Mouse (Mus musculus) hindbrain, embryonic 13.5 days (tissue): ENCODE results near the gene Vps37c. TPM values are rescaled to one million over a fixed set of nuclear protein-coding genes. Genes with fewer than 3 reads are reported as not detected.

Experiments used
- ATAC-seq: fragments of 200-750 bp; cut with Nextera tagmentation; 2 replicates; pipeline ENCODE4 v1.8.0; 2017; ENCODE audit warnings: moderate TSS enrichment; ENCODE audit not compliant: low FRiP score
- H3K27ac ChIP-seq: fragments of 300-500 bp; sonication (generic); 2 replicates; pipeline ENCODE4 v1.5.1; 2015; ENCODE audit warnings: inconsistent platforms, mild to moderate bottlenecking, moderate library complexity
- H3K27me3 ChIP-seq: fragments of 300-500 bp; sonication (generic); 2 replicates; pipeline ENCODE4 v1.6.1; 2015; ENCODE audit warnings: mild to moderate bottlenecking, inconsistent platforms
- H3K36me3 ChIP-seq: fragments of 300-500 bp; sonication (generic); 2 replicates; pipeline ENCODE4 v1.6.1; 2015; ENCODE audit warnings: mild to moderate bottlenecking, inconsistent platforms
- H3K4me1 ChIP-seq: fragments of 300-500 bp; sonication (generic); replicated peaks from 2 replicates; pipeline ENCODE4 v1.6.1; 2015; ENCODE audit warnings: inconsistent platforms
- H3K4me2 ChIP-seq: fragments of 300-500 bp; sonication (generic); 2 replicates; pipeline ENCODE4 v1.6.1; 2015; ENCODE audit warnings: inconsistent platforms, mild to moderate bottlenecking, moderate library complexity
- H3K4me3 ChIP-seq: fragments of 300-500 bp; sonication (generic); 2 replicates; pipeline ENCODE4 v1.5.1; 2015; ENCODE audit warnings: mild to moderate bottlenecking, inconsistent platforms
- H3K9ac ChIP-seq: fragments of 300-500 bp; sonication (generic); 2 replicates; pipeline ENCODE4 v1.6.1; 2015; ENCODE audit warnings: mild to moderate bottlenecking, inconsistent platforms
- H3K9me3 ChIP-seq: fragments of 300-500 bp; sonication (generic); 2 replicates; pipeline ENCODE4 v1.6.1; 2016; ENCODE audit warnings: inconsistent platforms
- WGBS: fragments of 180-500 bp; shearing (Covaris S2); methylation state at CpG from one replicate; pipeline ENCODE4 v1.1.7; 2015; 5-methylcytosine and 5-hydroxymethylcytosine counted together
- polyA plus RNA-seq: library from polyadenylated mRNA; unstranded; fragments of >200 nt; fragmentation: Nextera tagmentation; extraction: Ambion mirVana; gene quantifications from 2 replicates; pipeline ENCODE4 v1.2.1, GENCODE M21; 2015

The Vps37c gene
- polyA plus RNA-seq, 1 experiment from 2014 or later: 33.8 TPM

DNA sequence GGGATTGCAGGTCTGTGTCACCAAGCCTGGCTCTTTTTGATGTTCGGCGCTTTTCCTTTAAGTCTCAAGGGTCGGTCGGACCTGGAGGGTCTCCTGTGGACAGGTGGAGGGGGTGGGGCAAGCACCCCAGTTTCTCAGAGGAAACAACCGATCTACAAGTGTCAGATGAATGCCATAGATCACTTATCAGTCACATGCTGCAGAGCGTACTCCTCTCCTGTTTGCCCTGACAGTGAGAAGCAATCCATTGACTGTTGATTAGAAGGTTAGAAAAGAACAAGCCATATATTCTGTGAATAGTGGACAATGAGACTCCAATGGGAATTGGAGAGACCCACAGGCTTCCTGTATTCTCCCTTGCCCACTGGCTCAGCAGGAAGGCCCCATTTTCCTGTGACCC is 61.6 kb downstream of the Vps37c start:
- Histone ChIP-seq H3K9me3 (no peaks in the 10 kb centered on the region), H3K4me2 (no peak overlapping the region), H3K27ac (no peak overlapping the region), H3K9ac (no peak overlapping the region), H3K36me3 (no peaks in the 10 kb centered on the region), H3K4me1 (0 out of 2 replicates have a peak, but pooled peaks cover 6% of the 10 kb centered on the region), H3K4me3 (no peak overlapping the region), H3K27me3 (no peaks in the 10 kb centered on the region)
- ATAC-seq: no peak
- WGBS: 88% methylated on average over 6 of the region's 6 CpGs

DNA sequence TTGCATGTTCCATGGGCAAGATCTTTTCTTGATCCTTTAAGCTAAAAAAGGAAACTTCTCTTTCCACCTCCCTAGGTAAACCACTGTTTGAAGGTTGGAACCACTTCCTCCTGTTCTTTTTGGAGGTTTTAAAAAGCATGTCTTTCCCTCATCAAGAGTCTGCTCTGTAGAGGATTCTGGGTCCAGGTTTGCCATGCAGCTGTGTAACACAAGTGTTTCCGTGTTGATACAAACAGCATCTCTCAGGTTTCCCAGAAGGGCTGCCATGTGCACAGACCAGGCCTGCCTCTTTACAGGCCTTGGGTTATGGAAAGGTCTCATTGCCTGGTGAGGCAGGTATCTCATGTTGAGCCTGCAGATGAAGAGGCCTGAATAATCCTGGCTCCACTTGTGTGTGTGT is 63.1 kb downstream of the Vps37c start:
- ATAC-seq: no peak
- Histone ChIP-seq H3K9ac (no peak overlapping the region), H3K27ac (no peak overlapping the region), H3K36me3 (no peaks in the 10 kb centered on the region), H3K9me3 (no peaks in the 10 kb centered on the region), H3K4me1 (0 out of 2 replicates have a peak, but pooled peaks cover 6% of the 10 kb centered on the region), H3K27me3 (no peaks in the 10 kb centered on the region), H3K4me3 (no peak overlapping the region), H3K4me2 (no peak overlapping the region)
- WGBS: 93% methylated on average over 1 of the region's 1 CpGs

DNA sequence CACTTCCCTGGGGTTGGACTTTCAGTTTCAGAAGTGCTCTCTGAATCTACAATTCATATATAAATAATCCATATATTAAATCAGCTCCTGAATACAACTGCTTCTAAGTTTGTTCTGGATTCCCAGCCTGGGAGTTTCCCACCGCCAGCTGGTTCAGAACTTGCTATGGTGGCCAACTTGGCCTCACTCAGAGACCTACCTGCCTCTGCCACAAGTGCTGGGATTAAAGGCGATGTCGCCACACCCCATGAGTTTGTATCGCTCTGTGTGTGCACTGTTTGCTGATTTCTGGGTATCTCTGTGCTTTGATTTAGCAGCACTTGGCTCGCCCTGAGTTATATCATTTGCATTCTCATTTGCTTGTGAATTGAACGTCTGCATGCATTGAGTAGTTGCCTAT is 63.6 kb downstream of the Vps37c start:
- H3K4me3 ChIP-seq: no peak overlapping the region
- no peak overlapping the region for H3K27ac ChIP-seq
- H3K27me3 ChIP-seq: no peaks in the 10 kb centered on the region
- H3K9me3 ChIP-seq: no peaks in the 10 kb centered on the region
- WGBS: 85% methylated on average over 6 of the region's 6 CpGs
- no peak overlapping the region for H3K4me2 ChIP-seq
- 0 out of 2 replicates have a peak, but pooled peaks cover 6% of the 10 kb centered on the region for H3K4me1 ChIP-seq
- H3K36me3 ChIP-seq: no peaks in the 10 kb centered on the region
- H3K9ac ChIP-seq: no peak overlapping the region
- no peak for ATAC-seq

DNA sequence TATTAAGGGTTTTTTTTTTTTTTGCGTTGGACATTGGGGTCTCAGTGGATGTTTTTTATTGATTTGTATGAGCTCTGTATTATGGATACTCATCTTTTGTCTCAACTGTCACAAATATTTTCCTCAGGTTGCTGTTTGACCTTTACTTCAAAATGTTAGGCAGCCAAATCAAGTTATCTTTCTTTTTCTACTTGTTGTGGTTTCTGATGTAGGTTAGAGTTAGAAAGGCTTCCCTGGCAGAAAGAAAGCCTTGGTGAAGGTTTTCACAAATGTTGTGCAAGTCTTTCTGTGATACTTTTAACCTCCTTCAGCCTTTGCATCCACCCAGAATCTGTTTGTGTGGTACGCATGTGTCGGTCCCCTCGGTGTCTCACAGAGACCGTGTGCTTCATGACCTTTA is 64.1 kb downstream of the Vps37c start:
- WGBS: 97% methylated on average over 5 of the region's 5 CpGs
- no peak overlapping the region for H3K4me3 ChIP-seq
- no peaks in the 10 kb centered on the region for H3K27me3 ChIP-seq
- H3K9ac ChIP-seq: no peak overlapping the region
- 0 out of 2 replicates have a peak, but pooled peaks cover 6% of the 10 kb centered on the region for H3K4me1 ChIP-seq
- H3K36me3 ChIP-seq: no peaks in the 10 kb centered on the region
- ATAC-seq: no peak
- H3K27ac ChIP-seq: no peak overlapping the region
- no peaks in the 10 kb centered on the region for H3K9me3 ChIP-seq
- no peak overlapping the region for H3K4me2 ChIP-seq

DNA sequence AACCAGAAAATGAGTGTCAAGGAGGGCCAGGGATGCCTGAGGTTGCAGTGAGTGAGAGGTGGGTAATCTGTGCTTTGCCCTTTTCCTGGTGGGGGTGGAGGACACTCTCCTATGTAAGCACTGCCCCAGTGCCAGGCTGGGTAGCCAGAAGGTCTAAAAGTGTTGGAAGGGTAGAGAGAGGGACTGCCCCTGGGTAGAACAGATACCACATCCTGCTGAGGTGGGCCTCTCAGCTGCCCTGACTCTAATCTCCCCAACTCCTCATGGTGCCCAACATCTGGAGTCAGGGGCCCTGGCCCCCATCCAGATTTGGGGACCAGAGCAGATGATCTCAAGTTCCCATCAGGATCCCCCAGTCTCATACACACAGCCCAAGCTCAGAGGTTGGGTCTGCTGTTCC is 68.6 kb downstream of the Vps37c start:
- ATAC-seq: no peak
- Histone ChIP-seq H3K9ac (no peak overlapping the region), H3K4me1 (peaks cover 16% of the 10 kb centered on the region), H3K4me3 (no peak overlapping the region), H3K4me2 (no peak overlapping the region), H3K36me3 (no peaks in the 10 kb centered on the region), H3K27ac (no peak overlapping the region), H3K27me3 (no peaks in the 10 kb centered on the region), H3K9me3 (no peaks in the 10 kb centered on the region)

DNA sequence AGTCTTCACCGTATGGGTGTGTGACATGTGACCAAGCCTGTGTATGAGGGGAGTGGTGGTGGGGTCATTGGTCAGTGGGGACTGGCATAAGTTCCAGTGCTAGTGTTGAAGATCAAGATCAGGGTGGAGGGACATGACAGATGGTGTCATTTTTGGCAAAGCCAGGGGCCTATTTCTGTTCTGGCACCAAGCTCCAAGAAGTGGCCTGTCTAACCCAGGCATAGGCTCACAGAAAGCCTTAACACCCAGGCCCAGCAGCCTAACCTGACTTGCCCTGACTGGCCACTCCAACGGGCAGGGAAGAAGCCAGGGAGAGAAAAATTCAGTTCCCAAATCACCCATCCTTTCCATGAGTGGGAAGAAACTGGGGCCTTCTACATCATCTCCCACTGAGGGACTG is 69.0 kb downstream of the Vps37c start:
- H3K4me3 ChIP-seq: no peak overlapping the region
- WGBS: 90% methylated on average over 2 of the region's 2 CpGs

DNA sequence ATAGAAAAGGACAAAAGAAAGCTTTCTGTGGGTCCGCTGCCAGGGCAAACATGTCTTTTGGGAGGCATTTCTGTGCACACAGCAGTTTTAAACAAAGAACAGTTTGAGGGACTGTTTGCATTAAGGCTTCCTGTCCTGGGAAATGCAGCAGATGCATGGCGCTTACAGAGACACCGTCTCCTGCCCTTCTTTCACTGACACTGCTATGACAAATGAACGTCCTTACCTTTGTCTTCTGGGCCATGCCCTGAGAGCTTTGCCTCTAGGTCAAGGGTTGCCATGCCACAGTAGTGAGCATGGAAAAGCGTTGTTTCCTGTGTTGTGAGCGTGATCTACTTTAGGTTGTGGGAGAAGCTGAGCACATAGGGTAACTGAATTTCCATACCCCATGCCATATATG is 70.2 kb downstream of the Vps37c start:
- Histone ChIP-seq H3K4me2 (no peak overlapping the region), H3K9ac (no peak overlapping the region), H3K4me3 (no peak overlapping the region), H3K9me3 (no peaks in the 10 kb centered on the region), H3K36me3 (no peaks in the 10 kb centered on the region), H3K4me1 (peaks cover 16% of the 10 kb centered on the region), H3K27me3 (no peaks in the 10 kb centered on the region), H3K27ac (peak overlapping the region; percentile 48; the same call in 1 of the 2 replicates)
- WGBS: 35% methylated on average over 6 of the region's 6 CpGs
- ATAC-seq: no peak

More for the DNA sequence above, 69.0 kb downstream of the Vps37c start:
- H3K9ac ChIP-seq: no peak overlapping the region
- H3K27me3 ChIP-seq: no peaks in the 10 kb centered on the region
- H3K36me3 ChIP-seq: no peaks in the 10 kb centered on the region
- H3K4me1 ChIP-seq: peaks cover 16% of the 10 kb centered on the region
- ATAC-seq: no peak
- H3K4me2 ChIP-seq: no peak overlapping the region
- no peaks in the 10 kb centered on the region for H3K9me3 ChIP-seq
- no peak overlapping the region for H3K27ac ChIP-seq

DNA sequence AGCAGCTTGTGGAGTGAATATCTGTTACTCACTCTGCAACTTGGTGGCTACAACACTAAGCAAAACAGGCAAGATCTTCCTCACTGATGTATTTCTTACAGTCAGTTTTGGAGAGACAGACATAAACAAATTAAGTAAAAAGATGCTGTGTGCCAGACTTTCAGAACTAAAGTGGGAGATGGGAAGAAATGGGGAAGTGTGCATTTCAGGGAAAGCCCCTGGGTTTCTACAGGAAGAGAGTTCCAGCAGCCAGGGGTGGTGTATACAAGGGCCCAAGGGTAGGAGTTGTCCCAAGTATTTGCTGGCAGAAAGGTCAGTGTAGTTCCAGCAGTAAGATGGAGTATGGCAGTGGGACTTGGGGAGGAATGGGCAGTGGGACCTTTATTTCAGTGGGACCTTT is 71.0 kb downstream of the Vps37c start:
- no peak for ATAC-seq
- no peaks in the 10 kb centered on the region for H3K9me3 ChIP-seq
- H3K4me3 ChIP-seq: no peak overlapping the region
- H3K4me2 ChIP-seq: no peak overlapping the region
- no peaks in the 10 kb centered on the region for H3K27me3 ChIP-seq
- H3K27ac ChIP-seq: no peak overlapping the region
- H3K4me1 ChIP-seq: peaks cover 16% of the 10 kb centered on the region
- no peak overlapping the region for H3K9ac ChIP-seq
- H3K36me3 ChIP-seq: no peaks in the 10 kb centered on the region

DNA sequence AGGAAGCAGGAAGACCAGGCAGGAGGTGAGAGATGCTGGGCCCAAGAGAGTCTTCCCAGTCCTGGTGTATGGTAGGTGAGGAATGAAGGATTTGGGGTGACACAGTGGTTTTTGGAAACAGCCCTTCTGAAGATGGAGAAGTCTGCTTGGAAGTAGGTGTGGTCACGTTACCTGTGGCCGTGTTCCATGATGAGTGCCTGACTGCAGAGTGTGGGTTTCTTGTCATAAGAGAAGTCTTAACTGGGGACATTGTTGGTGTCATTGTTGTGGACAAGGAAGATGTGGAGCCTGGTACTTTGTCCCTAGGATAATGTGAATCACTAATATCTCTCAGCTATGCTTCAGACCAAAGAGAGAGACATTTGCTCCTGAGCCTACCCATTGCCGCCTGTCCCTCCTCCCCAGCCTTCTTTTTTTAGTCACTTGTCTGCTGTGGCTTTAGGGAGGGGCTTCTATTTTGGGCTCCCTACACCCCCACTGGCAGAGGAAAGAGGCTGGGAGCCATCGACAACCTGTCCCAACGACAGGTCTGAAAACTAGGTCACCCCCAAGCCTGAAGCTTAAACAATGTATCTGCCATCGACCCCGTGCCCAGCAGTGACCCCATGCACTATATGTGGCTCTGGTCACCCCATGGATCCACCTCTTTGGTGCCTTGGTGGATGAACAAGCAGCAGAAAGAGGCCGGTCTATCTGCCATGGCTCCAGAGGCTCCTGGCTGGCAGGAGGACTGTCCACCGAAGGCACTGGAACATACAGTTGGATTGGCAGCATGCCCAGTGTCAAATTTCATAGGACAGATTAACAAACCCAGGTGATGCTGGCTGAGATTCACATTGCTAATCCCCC is 71.7 kb downstream of the Vps37c start:
- ATAC-seq: no peak
- Histone ChIP-seq H3K4me2 (no peak overlapping the region), H3K4me3 (no peak overlapping the region), H3K27ac (no peak overlapping the region), H3K4me1 (peaks cover 16% of the 10 kb centered on the region), H3K27me3 (no peaks in the 10 kb centered on the region), H3K9ac (no peak overlapping the region), H3K9me3 (no peaks in the 10 kb centered on the region), H3K36me3 (no peaks in the 10 kb centered on the region)
- WGBS: 83% methylated on average over 9 of the region's 9 CpGs

DNA sequence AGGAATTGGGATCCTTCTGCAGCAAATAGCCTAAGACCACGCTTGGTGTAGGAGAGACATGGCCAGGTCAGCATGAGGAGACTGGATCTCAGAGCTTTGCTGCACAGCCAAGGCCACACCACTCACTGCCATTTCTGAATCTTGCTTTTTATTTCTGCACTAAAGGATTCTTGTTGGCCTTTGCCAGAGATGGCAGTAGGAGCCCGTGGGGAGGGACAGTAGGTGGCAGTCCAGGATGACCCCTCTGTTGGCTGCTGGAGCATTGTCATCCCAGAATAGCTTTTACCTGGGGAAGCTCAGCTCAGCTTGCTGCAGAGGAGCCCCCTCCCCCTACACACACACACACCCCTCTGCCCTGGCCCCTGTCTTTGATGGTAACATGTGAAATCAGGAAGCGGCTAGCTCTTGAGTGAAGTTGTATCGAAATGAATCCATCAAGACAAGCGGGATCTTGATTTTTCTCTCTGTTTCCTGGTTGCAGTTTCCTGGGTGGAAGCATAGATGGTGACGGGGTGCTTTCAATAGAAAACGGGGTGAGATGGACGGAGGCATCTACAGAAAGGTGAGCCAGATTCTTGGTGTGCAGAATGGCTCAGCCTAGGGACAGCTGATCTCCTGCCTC is 73.4 kb downstream of the Vps37c start:
- Histone ChIP-seq H3K4me3 (no peak overlapping the region), H3K9ac (no peak overlapping the region), H3K27ac (no peak overlapping the region), H3K4me2 (no peak overlapping the region), H3K9me3 (no peaks in the 10 kb centered on the region), H3K4me1 (peaks cover 16% of the 10 kb centered on the region), H3K36me3 (no peaks in the 10 kb centered on the region), H3K27me3 (no peaks in the 10 kb centered on the region)
- ATAC-seq: no peak
- 86% methylated on average over 8 of the region's 8 CpGs for WGBS

DNA sequence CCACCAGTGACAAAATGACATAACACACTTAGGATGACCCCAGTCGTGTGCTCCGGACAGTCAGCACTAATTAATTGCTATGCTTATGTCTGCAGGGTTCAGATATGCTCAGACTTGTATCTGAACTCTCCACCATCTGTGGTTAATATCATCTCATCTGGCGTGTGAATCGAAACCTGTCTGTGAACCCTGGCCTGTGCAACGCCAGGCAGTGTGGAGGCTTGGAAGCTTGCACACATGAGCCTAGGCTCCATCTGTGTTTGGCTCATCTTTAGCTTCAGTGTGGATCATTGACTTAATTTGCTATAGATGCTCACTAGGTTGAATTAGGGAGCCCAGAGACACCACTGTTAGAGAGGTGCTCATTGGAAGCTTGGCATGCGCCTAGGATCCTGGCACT is 73.9 kb downstream of the Vps37c start:
- ATAC-seq: no peak
- 87% methylated on average over 6 of the region's 6 CpGs for WGBS
- Histone ChIP-seq H3K9me3 (no peaks in the 10 kb centered on the region), H3K9ac (no peak overlapping the region), H3K4me1 (peaks cover 17% of the 10 kb centered on the region), H3K4me2 (no peak overlapping the region), H3K36me3 (no peaks in the 10 kb centered on the region), H3K27me3 (no peaks in the 10 kb centered on the region), H3K27ac (no peak overlapping the region), H3K4me3 (no peak overlapping the region)

DNA sequence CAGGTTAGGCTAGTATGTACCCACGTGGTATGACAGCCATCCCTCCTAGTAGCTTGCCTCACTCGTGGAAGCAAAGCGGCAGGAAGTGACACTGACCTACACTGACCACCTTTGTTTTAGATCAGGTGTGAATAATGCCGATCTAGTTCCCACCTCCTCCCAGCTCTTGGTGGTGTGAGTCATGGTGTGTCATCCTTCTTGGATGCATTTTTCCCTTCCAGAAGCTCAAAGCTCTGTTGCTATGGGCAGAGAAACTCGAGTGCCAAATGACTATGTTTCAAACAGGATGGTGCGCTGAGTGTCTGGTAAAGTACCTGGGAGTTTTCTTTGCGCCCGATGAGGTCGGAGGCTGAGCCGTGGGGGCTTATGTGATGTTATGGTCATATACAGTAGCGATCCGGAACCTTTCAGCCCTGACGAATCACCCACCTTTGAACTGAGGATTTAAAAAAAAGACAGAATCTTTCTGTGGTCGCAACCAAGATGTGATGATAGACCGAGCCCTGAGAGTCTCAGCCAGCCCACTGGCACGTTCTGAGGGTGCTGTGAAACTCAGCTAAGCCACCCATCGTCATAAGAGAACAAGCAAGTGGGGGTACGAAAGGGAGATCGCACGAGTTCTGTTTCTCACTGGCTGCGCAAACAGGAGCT is 75.0 kb downstream of the Vps37c start:
- H3K36me3 ChIP-seq: no peaks in the 10 kb centered on the region
- no peak overlapping the region for H3K9ac ChIP-seq
- peaks cover 20% of the 10 kb centered on the region for H3K4me1 ChIP-seq
- H3K4me2 ChIP-seq: no peak overlapping the region
- no peak overlapping the region for H3K27ac ChIP-seq
- H3K4me3 ChIP-seq: no peak overlapping the region
- no peaks in the 10 kb centered on the region for H3K27me3 ChIP-seq
- WGBS: 80% methylated on average over 21 of the region's 21 CpGs
- no peak for ATAC-seq
- H3K9me3 ChIP-seq: no peaks in the 10 kb centered on the region
